Mouse (Mus musculus) inflammation-experienced regulatory T-cells, adult 6 months (primary cell): ENCODE data around the gene Dcst2. TPM values are rescaled to one million over a fixed set of nuclear protein-coding genes. Genes with fewer than 3 reads are reported as not detected.
A peak's percentile ranks its signal among the peaks of the same experiment; 100 is the strongest.

Experiments used
- ATAC-seq: one replicate; pipeline ENCODE4 v1.8.0; 2017
- polyA plus RNA-seq, 3 experiments: library from polyadenylated mRNA; unstranded; fragments of 100-300 nt; shearing (Covaris generic); gene quantifications; one replicate each; pipeline ENCODE4 v1.2.1; 2017

Dcst2 gene
- polyA plus RNA-seq, 3 experiments from 2014 or later, result 0.20 to 0.54 TPM; not detected in 1

DNA sequence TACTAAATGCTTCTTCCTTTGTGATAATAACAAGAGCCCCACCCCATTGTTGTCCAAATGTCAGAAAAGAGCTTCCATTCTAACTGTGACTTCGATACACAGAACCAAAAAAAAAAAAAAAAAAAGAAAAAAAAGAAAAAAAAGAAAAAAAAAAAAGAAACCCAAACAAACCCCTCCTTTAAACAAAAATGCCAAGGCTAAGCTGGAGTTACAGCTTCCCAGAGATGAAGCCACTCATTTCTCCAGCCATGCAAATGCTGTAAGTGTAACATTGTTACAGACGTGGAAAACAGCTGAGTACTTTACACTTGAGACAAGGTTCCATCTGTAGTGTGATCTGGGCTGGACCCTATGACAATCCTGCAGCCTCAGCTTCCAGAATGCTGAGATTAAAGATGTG is 55.4 kb downstream of the Dcst2 start:
- no peak for ATAC-seq

DNA sequence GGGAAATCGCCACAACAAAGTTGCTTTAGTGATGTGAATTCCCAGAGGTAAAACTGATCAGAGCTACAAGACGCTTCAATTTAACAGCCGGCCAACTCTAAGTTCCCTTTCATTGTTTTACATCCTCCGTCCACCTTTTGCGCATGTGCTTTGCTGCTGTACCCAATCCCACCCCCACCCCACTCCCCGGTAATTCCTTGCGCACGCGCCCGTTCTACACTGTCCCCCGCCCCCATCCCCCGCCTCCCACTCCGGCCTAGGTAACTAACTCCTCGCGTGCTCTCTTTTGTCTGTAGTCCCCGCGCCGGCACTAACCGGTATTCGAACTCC is 56.0 kb downstream of the Dcst2 start:
- ATAC-seq, result no peak

DNA sequence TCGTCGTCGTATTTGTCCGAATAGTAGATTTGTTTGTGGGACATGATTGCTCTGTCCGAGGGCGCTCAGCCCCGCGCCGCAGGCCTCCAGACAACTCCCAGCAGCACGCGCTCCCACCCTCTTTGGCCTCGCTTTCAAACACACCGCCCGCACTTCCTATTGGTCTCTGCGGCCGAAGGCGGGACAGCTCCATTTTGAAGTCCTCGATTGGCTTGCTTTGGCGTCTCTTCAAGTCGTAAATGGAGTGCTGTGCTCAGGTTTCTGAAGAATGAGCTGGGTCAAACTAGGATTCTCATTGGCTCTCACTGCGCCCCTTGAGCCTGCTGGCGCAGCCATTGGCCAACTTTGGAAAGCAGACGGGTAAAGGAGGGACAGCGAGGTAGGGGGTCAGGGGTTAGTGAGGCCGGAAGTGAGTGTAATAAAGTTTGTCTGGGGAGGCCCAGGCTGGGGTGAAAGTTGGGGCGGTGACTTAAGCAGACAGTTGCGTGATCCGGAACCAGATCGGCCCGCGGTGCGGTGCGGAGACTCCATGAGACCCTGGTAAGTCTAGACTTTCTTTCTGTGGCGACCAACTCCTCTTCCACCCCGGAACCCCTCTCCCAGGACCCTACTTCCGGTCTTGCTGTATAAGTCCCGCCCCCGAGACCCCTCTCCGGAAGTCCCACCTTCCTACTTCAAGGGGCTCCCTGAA is 56.5 kb downstream of the Dcst2 start, which contains the start of the genes Cks1b and Shc1:
TSS of gene Cks1b (minus strand) at position 214 of the 691 bp plus-strand sequence.
TSS of gene Shc1 (plus strand) at position 274 of the 691 bp plus-strand sequence.
- peak; percentile 99 for ATAC-seq

- ATAC-seq, result no peak
Measured at GRCm38 (mm10) chr3:89418861-89419250, 57.1 kb downstream of the Dcst2 start.

- no peak for ATAC-seq
Measured at GRCm38 (mm10) chr3:89419571-89419970, 57.8 kb downstream of the Dcst2 start.

DNA sequence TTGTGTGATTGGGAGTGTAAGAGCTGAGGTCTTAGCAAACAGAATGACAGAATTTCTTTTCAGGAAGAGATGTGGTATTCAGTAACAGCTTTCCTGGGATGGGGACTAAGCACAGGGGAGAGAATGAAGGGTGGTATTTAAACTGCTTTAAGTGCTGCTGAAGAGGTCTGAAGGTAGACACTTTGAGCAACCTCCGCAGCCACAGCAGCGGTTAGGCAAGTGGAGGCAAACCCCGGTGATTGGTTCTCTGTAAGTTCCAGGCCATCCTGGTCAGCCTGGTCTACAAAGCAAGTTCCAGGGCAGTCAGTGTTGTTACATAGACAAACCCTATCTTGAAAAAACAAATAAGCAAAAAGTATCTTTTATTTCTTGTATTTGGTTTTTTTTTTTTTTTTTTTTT is 58.2 kb downstream of the Dcst2 start:
- no peak for ATAC-seq

GRCm38 (mm10) chr3:89420421-89420820 is 58.6 kb downstream of the Dcst2 start:
- no peak for ATAC-seq

- ATAC-seq, result no peak
Measured at GRCm38 (mm10) chr3:89421002-89421774, 59.4 kb downstream of the Dcst2 start.

DNA sequence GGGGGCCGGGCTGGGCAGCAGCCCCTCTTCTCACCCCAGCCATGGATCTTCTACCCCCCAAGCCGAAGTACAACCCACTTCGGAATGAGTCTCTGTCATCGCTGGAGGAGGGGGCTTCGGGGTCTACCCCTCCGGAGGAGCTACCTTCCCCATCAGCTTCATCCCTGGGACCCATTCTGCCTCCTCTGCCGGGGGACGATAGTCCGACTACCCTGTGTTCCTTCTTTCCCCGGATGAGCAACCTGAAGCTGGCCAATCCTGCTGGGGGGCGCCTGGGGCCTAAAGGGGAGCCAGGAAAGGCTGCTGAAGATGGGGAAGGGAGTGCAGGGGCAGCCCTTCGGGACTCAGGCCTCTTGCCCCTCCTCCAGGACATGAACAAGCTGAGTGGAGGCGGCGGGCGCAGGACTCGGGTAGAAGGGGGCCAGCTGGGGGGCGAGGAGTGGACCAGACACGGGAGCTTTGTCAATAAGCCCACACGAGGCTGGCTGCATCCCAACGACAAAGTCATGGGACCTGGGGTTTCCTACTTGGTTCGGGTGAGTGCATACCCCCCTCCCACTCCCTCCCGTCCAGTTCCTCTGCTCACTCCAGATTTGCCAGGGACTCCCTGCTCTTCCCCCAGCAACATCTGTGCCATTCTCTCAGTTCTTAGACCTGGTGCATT is 60.2 kb downstream of the Dcst2 start:
- ATAC-seq, result no peak

DNA sequence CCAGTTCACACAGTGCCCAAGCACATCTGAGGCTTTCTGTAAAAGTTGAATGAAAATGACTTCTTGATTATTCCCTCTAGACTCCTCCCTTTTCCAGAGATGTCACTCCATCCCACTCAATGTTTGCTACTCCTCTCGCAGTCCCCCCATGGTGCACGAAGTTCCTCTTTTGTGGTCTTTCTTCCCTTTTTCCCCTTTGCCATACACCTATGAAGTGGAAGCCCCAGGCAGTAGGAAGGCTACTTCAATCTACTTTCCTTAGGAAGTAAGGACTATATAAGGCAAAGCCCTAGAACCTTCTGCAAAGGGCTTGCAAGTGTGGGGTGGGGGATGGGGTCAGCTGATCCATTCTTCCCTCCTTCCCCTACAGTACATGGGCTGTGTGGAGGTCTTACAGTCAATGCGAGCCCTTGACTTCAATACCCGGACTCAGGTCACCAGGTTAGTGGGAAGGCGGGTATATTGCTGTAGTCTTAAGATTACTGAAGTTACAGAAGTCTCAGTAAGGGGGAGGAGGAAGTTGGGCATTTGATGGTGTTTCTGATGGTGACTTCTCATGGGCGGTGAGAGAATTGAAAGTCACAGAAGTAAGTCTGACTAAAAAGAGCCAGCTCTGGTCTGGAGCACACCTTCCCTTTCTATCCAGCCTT is 60.9 kb downstream of the Dcst2 start:
- no peak for ATAC-seq

DNA sequence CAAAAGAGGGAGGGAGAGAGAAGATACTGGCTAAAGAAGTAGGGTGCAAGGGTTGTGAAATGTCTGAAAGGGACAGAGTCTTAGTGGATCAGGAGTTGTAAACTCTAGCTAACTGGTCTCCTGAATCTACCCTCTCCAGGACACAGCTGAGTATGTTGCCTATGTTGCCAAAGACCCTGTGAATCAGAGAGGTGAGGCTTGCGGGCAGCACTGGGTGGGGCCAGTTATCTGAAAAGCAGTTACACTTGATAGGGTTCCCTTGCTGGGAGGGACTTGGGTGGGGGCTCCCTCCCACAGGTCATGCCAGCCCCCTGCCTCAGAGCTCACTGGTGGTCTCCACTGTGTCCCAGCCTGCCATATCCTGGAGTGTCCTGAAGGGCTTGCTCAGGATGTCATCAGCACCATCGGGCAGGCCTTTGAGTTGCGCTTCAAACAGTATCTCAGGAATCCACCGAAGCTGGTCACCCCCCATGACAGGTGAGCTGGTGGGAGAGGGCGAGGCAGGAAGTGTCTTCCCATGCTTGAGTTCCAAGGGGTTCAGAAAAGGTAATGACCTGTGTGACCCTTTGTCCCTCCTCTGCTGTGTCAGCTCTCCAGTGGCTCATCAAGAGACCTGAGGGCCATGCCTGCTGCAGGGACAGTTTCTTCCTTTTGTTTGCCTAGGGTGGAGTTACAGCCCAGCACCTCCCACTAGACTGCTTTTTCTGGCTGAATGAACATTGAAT is 62.8 kb downstream of the Dcst2 start:
- ATAC-seq, result no peak

- no peak for ATAC-seq
Measured at GRCm38 (mm10) chr3:89425141-89425525, 63.4 kb downstream of the Dcst2 start.

- ATAC-seq, result no peak
Measured at GRCm38 (mm10) chr3:89425876-89426275, 64.1 kb downstream of the Dcst2 start.

Other genes starting within 250 kb of the Dcst2 start
- not detected for gene Pklr, start 225.8 kb upstream of the Dcst2 start, polyA plus RNA-seq
- gene Hcn3, start 201.8 kb upstream of the Dcst2 start, polyA plus RNA-seq, result 1 to 10 TPM in 2 of 3 experiments, not detected in 1; 1.3 TPM
- gene Clk2, start 197.2 kb upstream of the Dcst2 start, polyA plus RNA-seq, result 10 to 100 TPM; 12.5 to 29.0 (median 24.7) TPM
- 100 to 1,000 TPM; 168 to 216 (median 185) TPM for gene Scamp3, start 184.5 kb upstream of the Dcst2 start, polyA plus RNA-seq
- 100 to 1,000 TPM; 132 to 223 (median 213) TPM for gene Fam189b, start 178.8 kb upstream of the Dcst2 start, polyA plus RNA-seq
- 10 to 100 TPM; 63.7 to 86.1 (median 85.1) TPM for gene Gba, start 159.0 kb upstream of the Dcst2 start, polyA plus RNA-seq
- 1 to 10 TPM in 2 of 3 experiments, under 1 TPM in 1; 0.48 to 3.3 (median 2.7) TPM for gene Thbs3, start 146.8 kb upstream of the Dcst2 start, polyA plus RNA-seq
- gene Mtx1, start 134.9 kb upstream of the Dcst2 start, polyA plus RNA-seq, result 100 to 1,000 TPM in 1 of 3 experiments, 10 to 100 TPM in 2; 77.7 to 112 (median 94.3) TPM
- 1 to 10 TPM; 1.6 to 2.5 (median 1.8) TPM for gene Muc1, start 132.9 kb upstream of the Dcst2 start, polyA plus RNA-seq
- gene Krtcap2, start 116.0 kb upstream of the Dcst2 start, polyA plus RNA-seq, result 100 to 1,000 TPM; 271 to 458 (median 303) TPM
- gene Trim46, start 115.7 kb upstream of the Dcst2 start, polyA plus RNA-seq, result 1 to 10 TPM; 2.6 to 5.5 (median 3.4) TPM
- 100 to 1,000 TPM; 115 to 155 (median 137) TPM for gene Dpm3, start 102.6 kb upstream of the Dcst2 start, polyA plus RNA-seq
- gene Slc50a1, start 91.4 kb upstream of the Dcst2 start, polyA plus RNA-seq, result 100 to 1,000 TPM; 152 to 315 (median 248) TPM
- not detected for gene Efna1, start 80.8 kb upstream of the Dcst2 start, polyA plus RNA-seq
- not detected for gene Efna3, start 39.0 kb upstream of the Dcst2 start, polyA plus RNA-seq
- gene Efna4, start 23.9 kb upstream of the Dcst2 start, polyA plus RNA-seq, result under 1 TPM in 2 of 3 experiments, not detected in 1; 0.49 to 0.59 TPM
- gene Adam15, start 12.0 kb upstream of the Dcst2 start, polyA plus RNA-seq, result 10 to 100 TPM in 2 of 3 experiments, 1 to 10 TPM in 1; 6.8 to 11.1 (median 10.8) TPM
- under 1 TPM; 0.40 to 0.88 (median 0.71) TPM for gene Dcst1, start 3.3 kb downstream of the Dcst2 start, polyA plus RNA-seq
- 10 to 100 TPM; 11.1 to 16.2 (median 11.4) TPM for gene Zbtb7b, start 32.8 kb downstream of the Dcst2 start, polyA plus RNA-seq
- under 1 TPM in 1 of 3 experiments, not detected in 2; 0.38 TPM for gene Lenep, start 40.8 kb downstream of the Dcst2 start, polyA plus RNA-seq
- 10 to 100 TPM; 43.1 to 63.7 (median 57.5) TPM for gene Flad1, start 49.9 kb downstream of the Dcst2 start, polyA plus RNA-seq
- 100 to 1,000 TPM in 1 of 3 experiments, 10 to 100 TPM in 2; 23.3 to 176 (median 34.8) TPM for gene Cks1b, start 56.4 kb downstream of the Dcst2 start, polyA plus RNA-seq
- gene Shc1, start 56.5 kb downstream of the Dcst2 start, polyA plus RNA-seq, result 10 to 100 TPM; 31.2 to 34.1 (median 33.7) TPM
- 1 to 10 TPM; 9.0 to 9.6 (median 9.5) TPM for gene Pygo2, start 68.2 kb downstream of the Dcst2 start, polyA plus RNA-seq
- gene Pbxip1, start 74.7 kb downstream of the Dcst2 start, polyA plus RNA-seq, result 10 to 100 TPM; 41.1 to 46.1 (median 42.2) TPM
- gene Pmvk, start 92.6 kb downstream of the Dcst2 start, polyA plus RNA-seq, result 10 to 100 TPM; 34.8 to 40.5 (median 39.0) TPM
- not detected for gene Kcnn3, start 158.2 kb downstream of the Dcst2 start, polyA plus RNA-seq